Mouse (Mus musculus) cerebellum, adult (tissue): ENCODE measurements at regions not wholly inside any gene's neighbourhood (a gene's known extent, or its start where the extent isn't known, plus 50 kb on each side); places are given as distances from the start of the nearest gene placed in this dataset.

ENCODE experiments used
- ATAC-seq: cut with Nextera tagmentation; 2 replicates; pipeline ENCODE4 v1.9.2; 2017; ENCODE audit warnings: mild to moderate bottlenecking, moderate library complexity, mixed read lengths; ENCODE audit not compliant: insufficient number of reproducible peaks, low FRiP score, low TSS enrichment

GRCm38 (mm10) chr9:117967080-117967479 lies 73.2 kb upstream of the Azi2 start:
- ATAC-seq, result no peak

DNA sequence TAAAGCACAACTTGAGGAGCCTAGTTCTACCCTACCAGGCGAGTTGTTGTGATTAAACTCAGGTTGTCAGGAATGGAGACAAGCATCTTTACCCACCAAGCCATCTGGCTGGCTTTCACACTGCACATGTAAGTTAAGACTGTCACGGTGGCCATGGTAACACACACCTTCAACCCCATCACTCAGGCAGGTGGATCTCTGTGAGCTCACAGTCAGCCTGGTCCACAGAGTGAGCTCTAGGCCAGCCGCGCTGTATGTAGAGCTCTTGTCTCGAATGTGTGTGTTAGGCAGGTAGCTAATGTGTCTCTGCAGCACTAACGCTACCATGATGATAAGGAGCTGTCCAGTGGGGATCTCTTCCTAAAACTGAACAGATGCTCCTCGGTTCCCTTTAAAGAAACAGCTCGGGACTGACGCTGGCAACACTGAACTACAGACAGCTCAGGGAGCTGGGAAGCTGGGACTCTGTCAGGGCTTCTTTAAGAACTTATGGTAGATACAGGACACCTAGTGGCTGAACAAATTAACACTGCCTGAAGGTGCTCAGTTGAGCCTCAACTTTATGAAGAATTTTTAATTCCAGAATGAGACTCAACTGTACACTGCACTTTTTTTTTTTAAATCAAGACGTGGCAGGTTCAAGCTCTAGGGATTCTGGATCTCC lies 73.8 kb upstream of the Azi2 start:
- ATAC-seq, result peak; percentile 79; the same call in 1 of the 2 replicates

DNA sequence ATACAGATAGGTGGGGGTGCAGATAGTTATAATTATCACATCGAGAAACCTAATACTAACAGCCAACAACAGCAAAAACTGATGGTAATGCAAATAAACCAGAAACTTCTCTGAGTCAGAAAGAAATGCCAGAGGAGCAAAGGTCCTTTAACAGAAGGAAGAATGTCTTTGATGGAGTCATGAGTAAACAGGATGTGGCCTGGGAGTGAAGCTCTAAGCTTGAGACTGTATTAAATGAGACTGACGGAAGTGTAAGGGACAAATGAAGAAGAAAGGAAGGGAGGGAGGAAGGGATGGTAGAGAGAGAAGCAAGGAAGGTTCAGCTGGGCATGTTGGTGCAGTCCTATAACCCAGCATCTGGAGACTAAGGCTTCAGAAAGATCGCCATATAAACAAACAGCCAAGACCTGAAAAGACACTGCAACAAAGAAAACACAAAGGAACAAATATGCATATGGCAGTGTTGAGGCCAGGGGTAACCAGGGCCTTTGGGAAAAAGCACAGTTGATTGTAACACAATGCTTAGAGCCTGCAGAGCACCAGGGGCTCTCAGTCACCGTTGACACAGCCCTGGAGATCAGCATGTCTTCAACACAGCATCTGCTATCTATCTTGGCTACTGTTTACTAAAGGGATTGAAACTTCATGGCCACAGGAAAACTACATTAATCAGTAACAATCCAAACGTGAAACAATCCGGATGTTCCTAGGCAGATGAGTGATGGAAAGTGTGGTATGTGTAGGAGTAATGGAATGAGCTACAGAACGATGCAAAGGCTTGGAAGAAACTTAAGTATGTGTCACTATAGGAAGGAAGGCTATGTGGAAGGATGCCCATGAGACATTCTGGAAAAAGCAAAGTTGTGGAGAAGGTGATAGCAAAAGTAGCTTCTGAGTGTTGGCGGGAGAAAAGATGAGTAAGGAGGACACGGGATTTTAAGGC lies 77.9 kb upstream of the Azi2 start:
- ATAC-seq, result no peak

DNA sequence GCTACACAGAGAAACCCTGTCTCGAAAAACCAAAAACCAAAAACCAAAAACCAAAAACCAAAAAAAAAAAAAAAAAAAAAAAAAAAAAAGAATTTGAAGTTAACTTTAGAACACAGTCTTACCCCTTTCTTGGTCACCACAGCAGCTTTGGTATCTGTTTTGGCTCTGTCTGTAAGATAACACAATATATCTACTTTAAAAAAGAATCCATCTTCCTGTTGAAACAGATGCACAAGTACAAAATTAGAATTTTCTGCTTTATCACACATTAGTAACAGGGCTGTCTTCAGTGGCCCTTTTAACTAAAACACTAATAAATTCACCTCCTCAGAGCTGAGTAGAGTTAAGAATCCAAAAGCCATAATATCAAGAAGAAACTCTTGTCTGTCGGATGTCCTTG lies 80.5 kb upstream of the Azi2 start:
- ATAC-seq, result no peak

GRCm38 (mm10) chr9:117957195-117957594 lies 83.1 kb upstream of the Azi2 start:
- no peak for ATAC-seq

DNA sequence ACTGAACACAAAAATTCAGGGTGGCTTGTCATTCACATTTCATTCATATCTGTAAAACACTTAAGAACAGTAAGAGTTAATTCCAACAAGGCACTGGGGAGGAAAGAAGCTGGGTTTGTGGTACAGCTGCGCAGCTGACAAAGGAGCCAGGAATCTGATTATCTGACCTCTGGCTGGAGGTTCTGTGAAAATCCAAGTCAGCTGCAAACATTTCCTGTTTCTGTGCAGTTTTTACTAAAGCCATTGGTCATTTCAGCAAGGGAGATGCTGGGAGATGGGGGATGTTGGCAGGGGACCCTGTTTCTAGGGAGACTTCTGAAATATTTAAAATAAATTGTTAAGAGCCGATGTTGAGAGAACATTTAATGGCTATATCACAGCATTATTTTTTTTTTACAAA lies 83.6 kb upstream of the Azi2 start:
- no peak for ATAC-seq

DNA sequence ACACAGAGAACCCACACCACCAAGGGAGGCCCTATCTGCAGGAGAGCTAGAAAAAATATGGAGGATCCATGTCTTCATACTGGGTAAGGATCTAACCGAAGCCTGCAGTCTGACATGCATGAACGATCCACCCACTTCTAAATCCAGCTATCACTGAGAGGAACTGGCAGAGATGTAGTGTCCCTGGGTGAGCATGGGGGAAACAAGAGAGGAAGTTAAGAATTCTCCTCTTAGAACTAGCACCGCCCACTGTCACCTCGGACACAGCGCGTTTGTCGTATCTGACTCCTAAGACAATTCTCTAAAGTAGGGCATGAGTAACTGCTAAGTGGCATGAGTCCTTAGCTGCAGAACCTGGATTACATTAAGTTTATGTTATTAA lies 112.8 kb upstream of the Azi2 start:
- no peak for ATAC-seq

DNA sequence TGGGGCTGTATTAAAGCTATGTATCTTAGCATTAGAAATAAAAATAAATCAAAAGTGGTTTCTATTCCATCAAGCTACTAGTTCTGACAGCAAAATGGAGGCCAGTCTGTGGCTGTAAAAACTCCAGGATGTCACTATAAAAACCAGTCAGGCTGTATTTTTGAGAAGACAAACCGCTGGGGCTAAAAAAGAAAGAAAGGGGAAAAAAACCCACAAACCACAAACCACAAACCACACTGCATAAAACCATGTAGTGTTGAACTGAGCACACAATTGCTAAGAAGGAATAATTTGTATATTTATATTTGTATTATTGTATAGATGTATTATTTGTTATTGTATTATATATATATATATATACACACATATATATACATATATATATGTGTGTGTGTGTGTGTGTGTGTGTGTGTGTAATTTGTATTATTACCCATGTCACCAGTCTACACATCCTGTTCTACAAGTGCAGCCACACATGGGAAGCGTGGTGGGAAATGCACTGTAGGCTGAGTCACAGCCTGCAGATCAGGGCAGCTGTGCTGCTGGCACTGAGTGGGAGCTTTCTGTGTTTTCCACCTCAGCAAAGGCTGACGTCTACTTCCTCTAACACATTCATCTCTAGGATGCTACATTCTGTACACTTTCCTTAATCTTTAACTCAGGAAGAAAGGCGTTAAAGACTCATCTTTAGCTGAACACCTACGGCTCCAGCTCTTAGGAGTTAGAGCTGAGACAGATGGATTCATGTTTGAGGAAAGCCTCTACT lies 113.4 kb upstream of the Azi2 start:
- no peak for ATAC-seq

GRCm38 (mm10) chr9:117922992-117923391 lies 117.3 kb upstream of the Azi2 start:
- ATAC-seq, result no peak

- no peak for ATAC-seq
Measured at GRCm38 (mm10) chr9:117907895-117908424, 132.3 kb upstream of the Azi2 start.

DNA sequence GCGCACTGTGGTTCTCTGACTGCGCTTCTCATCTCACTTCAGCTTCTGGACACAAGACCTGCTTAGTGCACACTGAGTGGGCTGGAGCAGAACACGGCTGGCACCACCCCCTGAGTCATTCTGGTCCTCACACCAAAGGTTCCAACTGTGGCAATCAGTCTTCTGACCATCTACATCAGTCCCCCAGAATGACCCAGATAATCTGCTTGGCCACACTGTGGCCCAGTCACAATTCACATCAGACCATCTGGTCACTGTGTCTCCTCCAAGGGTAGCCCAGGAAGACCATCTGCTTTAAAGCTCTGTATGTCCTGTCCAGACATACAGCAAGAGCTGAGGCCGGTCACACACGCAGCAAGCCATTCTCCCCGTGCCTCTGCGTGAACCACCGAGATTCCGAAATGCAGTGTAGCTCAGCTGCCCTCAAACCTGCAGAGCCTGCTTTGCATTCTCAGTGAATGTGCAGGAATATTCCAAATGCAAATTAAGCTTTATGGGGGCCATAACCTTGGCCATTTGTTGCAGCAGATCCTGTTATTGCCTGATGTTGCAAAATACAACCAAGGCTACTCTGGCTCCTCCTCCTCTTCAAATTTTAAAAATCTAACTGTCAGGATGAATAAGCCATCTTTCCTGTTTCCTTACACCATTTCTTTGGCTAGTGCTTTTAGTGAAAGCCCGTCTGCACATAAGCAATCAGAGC lies 135.1 kb upstream of the Azi2 start:
- peak; percentile 89 for ATAC-seq

GRCm38 (mm10) chr9:117904621-117905020 lies 135.7 kb upstream of the Azi2 start:
- no peak for ATAC-seq

GRCm38 (mm10) chr9:117903025-117903424 lies 137.3 kb upstream of the Azi2 start:
- ATAC-seq, result no peak

DNA sequence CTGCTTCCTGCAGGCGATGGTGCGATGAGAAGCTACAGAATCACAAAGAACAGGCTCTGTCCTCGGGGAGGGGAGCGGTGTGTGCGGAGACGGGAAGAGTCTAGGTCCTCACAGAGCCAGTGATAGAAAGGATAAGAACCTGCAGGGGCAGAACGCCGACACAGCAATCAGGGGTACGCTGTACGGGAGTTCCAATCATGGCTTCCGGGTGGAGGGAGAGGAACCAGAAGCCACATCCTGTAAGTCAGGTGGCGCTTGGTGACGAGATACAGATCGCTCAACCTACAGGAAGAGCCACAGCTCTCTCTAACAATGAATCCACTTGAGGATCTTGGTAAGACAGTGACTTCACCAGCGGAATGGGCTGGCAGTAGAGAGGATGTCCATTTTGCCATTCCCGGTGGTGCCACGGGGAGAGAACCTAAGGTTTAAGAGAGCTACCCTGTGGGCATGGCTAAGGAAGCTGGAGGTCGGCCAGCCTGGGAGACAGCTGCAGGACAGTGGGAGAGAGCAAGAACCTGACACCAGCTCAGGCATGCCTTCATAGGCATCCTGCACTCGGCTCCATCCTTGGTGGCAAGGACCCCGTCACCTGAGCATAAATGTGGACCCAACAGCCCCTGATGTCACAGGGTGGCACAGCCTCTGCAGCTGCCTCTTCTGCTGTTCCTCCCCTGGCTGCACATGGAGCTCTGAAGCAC lies 137.9 kb upstream of the Azi2 start:
- ATAC-seq, result no peak

DNA sequence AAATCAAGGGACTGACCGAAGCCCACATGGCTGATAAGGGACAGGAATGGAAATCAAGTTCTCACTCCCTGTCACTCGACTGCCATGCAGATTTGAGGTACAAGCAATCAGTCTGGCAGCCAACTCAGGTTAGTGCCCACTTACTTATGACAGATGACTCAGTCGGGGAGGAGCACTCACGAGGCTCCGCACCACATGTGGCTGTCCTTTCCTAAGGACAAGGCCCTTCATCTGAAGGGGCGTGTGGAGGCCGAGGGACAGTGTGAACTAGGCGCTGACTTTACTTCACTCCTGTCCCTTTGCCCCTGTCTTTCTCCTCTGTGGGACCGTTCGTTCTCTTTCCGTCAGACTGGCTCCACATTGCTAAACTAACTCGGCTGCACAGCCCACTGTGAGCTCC lies 139.7 kb upstream of the Azi2 start:
- no peak for ATAC-seq

GRCm38 (mm10) chr9:117896517-117896916 lies 143.8 kb upstream of the Azi2 start:
- ATAC-seq, result no peak

DNA sequence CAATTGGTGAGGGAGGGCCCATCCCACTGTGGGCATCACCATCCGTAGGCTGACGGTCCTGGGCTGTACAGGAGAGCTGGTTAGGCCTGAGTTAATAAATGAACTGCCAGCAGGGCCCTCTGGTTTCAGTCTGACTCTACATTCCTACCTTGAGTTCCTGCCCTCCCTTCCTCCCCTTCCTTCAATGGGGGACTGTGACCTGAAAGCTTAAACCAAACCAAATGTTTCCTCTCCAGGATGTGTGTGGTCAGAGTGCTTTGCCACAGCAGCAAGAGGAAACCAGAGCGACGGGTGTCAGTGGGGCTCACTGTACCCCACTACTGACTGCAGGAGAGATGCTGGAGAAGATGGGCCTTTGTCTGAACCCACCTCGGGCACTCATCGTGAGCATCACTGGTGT lies 147.7 kb upstream of the Azi2 start:
- ATAC-seq, result no peak

- no peak for ATAC-seq
Measured at GRCm38 (mm10) chr9:117873172-117873571, 167.1 kb upstream of the Azi2 start.

- peak; percentile 54 for ATAC-seq
Measured at GRCm38 (mm10) chr9:117872387-117873081, 167.8 kb upstream of the Azi2 start.
